Mouse (Mus musculus): Measurements from ENCODE around the gene Lekr1. TPM values are rescaled to one million over a fixed set of nuclear protein-coding genes. Genes with fewer than 3 reads are reported as not detected.

The Lekr1 gene
- total RNA-seq (2023), result 2.0 TPM

DNA sequence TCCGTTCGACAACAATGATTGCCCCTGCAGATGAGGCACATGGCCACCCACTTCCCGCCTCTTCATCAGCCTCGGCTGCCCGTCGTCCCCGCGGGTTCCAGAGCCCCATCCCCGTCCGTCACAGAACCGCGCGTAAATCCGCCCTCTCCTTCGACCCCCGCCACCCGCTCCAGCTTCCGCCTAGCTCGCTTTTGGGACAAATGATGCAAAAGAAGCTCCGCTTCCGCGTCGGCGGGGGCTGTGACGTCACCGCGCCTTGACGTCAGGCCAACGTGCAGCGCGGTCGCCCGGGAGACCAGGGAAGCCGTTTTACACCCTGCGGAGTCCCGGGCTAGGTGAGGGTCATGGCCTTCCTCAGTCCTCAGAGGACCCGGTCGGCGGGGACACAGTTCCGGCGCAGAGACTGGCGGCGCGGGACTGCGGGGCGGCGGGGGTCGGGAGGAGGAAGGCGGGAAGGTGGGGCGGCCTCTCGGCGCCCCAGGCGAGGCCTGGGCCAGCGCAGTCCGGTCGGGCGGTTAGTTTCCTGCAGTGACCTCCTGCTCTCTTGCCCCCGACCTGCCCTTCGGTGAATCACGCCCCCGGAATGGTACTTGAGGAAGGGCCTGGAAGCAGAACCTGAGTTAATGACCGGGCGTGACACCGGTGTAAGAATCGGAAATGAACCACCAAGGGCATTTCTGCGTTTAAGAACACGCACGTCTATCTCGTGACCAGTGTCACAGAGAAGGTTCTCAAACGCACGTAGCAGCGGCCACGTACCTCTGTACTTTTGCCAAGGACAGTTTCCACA is at the start of gene Lekr1:
Gene Lekr1 (plus strand): TSS at position 252 of the 790 bp plus-strand sequence.

Other genes starting within 250 kb of the Lekr1 start
- gene Tiparp, start 137.8 kb upstream of the Lekr1 start, total RNA-seq (2023), result 38.8 TPM